Mouse (Mus musculus) 3T3-L1 (cell line): ENCODE measurements around the gene Syndig1.

ENCODE experiments used
- DNase-seq: peaks from one replicate; pipeline ENCODE4 v3.0.0-alpha.2; 2015; ENCODE audit warnings: low read depth, low spot score

Syndig1 gene

GRCm38 (mm10) chr2:149873346-149873745 lies 44.3 kb downstream of the Syndig1 start:
- no peak for DNase-seq

- DNase-seq: no peak
Observed at GRCm38 (mm10) chr2:149877954-149878353, 48.9 kb downstream of the Syndig1 start.

- DNase-seq: no peak
Observed at GRCm38 (mm10) chr2:149887634-149888033, 58.6 kb downstream of the Syndig1 start.

- DNase-seq: no peak
Observed at GRCm38 (mm10) chr2:149891647-149892046, 62.6 kb downstream of the Syndig1 start.

DNA sequence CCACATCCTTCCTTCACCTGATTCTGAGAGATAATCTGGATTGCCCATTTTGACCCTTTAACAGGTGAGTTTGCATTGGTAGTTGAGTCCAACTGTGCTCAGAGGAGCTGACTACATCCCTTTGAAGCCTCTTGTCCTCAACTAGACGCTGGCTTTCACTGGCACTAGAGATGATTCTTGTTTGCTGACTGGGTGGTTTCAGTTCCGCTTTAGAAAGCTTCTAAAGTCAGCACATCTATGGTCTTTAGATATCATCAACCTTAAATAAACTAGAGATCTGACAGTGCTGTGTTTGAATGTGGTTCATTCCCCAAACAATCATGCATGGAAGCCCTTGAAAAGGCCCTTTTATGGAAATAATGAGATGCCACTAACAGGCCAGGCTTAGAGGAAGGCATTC lies 67.3 kb downstream of the Syndig1 start:
- DNase-seq: no peak

GRCm38 (mm10) chr2:149899615-149900014 lies 70.6 kb downstream of the Syndig1 start:
- no peak for DNase-seq

DNA sequence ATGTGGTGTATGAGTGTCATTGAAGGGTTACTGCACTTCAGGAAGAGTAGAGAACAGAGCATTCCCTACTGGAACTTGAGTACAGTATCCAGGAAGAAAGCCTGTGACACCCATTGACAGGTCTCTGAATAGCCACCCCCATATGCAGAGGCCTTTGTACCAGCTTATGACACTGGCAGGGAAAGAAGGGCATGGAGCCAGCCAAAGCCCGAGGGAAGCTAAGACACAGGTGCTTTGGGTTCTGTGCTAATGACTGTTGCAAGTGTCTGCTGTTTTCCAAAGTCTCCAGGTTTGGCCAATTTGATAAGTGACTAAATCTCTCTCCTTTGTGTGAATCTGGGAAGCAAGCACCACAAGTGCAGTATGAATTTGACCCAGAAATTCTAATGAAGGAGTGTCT lies 71.6 kb downstream of the Syndig1 start:
- DNase-seq: no peak

GRCm38 (mm10) chr2:149904405-149904804 lies 75.4 kb downstream of the Syndig1 start:
- DNase-seq: no peak

- no peak for DNase-seq
Observed at GRCm38 (mm10) chr2:149906694-149907093, 77.7 kb downstream of the Syndig1 start.

- no peak for DNase-seq
Observed at GRCm38 (mm10) chr2:149917162-149917561, 88.2 kb downstream of the Syndig1 start.

- DNase-seq: no peak
Observed at GRCm38 (mm10) chr2:149923561-149923960, 94.5 kb downstream of the Syndig1 start.

GRCm38 (mm10) chr2:149925911-149926310 lies 96.9 kb downstream of the Syndig1 start:
- DNase-seq: no peak

DNA sequence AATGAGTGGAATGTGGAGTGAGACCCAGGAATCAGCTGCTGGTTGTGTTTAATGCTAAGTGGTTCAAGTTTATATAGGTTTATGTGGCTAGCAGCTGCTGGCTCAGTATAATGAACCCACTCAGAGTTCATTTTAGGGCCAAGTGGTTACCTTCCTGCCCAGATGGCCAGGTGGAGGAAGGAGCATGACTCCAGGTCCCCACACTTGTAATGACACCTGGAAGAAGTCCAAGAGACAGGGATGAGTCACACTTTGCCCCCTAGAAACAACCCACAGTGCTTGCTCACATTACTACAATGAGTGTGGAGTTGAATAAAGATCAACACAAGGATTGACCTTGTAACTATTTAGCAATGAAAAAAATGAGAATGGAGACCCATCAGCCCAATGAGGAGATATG lies 98.0 kb downstream of the Syndig1 start:
- no peak for DNase-seq

GRCm38 (mm10) chr2:149927481-149927880 lies 98.5 kb downstream of the Syndig1 start:
- DNase-seq: no peak

GRCm38 (mm10) chr2:149929986-149930385 lies 101.0 kb downstream of the Syndig1 start:
- no peak for DNase-seq

- DNase-seq: peak; percentile 11
Observed at GRCm38 (mm10) chr2:149931111-149931510, 102.1 kb downstream of the Syndig1 start.

- peak; percentile 30 for DNase-seq
Observed at GRCm38 (mm10) chr2:149932095-149932494, 103.1 kb downstream of the Syndig1 start.

DNA sequence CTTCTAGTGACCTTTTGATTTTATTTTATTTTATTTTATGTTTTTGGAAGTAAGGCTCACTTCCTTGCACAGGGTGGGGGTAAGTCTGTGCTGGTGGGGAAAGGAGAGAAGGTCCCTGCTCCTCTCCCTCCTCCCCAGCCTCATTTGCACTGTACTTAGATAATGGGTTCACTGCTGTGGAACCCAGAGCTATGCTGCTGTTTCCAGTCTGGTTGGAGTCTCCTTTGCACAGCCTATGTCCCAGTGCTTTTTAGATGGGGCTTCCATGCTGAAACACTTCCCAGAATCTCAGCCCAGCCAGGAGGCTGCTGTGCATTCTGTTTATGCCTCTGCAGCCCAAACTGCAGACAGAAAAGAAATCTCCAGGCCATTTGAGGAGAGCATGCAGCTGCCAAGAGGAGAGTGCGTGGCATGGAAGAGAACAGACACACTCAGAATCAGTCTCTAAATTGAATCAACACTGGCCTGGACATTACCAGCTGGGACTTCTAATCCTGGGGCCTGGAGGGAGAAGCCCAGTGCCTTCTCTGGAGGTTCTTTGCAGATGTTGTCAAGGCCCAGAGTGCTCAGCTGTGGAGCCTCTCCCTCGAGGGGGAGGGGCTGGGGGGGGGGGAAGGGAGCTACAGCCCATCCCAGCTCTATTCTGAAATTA lies 104.4 kb downstream of the Syndig1 start:
- no peak for DNase-seq

DNA sequence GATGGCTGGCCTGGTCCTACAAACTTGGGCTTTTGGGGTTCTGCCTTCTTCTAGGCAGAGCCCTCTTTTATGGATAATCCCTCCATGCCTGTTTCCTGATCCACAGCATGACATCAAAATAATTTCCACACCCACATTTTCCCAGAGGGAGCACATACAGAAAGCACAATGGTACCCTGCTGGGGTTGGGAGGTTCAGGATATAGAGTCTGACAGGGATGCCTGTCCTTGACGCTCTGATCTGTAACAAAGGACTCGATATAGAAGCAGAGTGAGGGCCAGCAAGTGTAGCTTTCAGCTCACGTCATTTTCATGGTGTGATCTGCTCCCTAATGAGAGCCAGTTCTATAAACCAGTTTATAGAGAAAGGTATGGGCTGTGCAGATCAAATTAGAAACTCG lies 105.1 kb downstream of the Syndig1 start:
- no peak for DNase-seq

GRCm38 (mm10) chr2:149938829-149939228 lies 109.8 kb downstream of the Syndig1 start:
- no peak for DNase-seq

DNA sequence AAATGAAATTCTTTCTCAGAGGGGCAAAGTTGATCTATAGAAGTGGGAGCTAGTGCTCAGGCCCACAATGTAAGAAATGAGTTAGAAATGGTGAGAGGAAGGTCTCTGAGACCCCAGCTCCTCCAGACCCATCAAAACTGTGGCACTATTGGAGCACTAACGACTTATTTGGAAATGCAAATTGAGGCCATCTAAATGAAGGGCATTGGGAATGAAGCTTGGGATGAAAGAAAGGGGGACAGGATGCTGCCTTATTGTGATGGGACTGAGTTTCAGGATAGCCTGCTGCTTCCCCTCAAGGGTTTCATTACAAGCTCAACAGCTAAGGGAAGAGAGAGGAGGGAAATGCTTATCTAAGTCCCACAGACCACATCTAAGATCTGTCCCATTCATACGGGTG lies 110.6 kb downstream of the Syndig1 start:
- no peak for DNase-seq

DNA sequence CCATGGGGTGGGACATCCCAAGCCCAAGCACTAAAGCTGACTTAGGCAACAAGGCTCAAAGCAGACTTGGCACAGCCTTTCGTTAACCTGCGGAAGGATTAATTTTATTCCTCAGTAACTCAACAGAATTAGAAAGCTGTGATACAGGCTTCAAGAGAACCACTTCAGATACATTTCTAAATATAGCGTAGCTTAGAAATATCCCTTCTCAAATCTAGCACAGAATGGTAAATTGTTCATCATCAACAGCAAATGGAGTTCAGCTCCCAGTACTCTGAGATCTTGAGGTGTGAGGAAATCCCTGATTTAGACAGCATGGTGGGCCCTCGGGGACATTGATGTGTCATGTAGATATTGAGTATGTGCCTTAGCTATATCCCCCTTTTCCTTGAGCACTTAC lies 121.6 kb downstream of the Syndig1 start:
- DNase-seq: no peak

DNA sequence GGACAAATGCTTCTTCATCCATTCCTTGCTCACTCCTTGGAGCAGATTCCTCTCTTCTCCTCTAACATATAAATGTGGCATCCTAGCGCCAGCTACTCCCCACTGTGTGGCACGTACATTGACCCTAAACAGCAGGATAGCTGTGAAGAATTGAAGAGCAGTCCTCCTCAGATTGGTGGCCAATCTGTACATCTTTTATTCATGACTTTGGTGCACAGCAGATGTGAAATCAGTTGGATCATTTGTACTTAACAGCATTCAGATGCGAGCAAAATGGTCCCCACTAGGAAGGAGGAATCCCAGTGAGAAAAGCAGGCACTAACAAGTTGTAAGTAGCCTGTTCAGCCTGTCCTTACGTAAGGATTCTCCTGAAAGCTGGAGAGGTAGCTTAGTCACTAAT lies 142.0 kb downstream of the Syndig1 start:
- no peak for DNase-seq

- no peak for DNase-seq
Observed at GRCm38 (mm10) chr2:149973583-149973982, 144.6 kb downstream of the Syndig1 start.
